Mouse (Mus musculus) adrenal gland, adult 2 months (tissue): Measurements from ENCODE around the gene 4931440F15Rik. TPM values are rescaled to one million over a fixed set of nuclear protein-coding genes. Genes with fewer than 3 reads are reported as not detected.
A peak's percentile ranks its signal among the peaks of the same experiment; 100 is the strongest.
"Not testable (repeated sequence)": the region's sequence is repeated elsewhere in the genome, so short reads cannot be mapped to it uniquely, and the experiment has no call there.

Source experiments
- DNase-seq: peaks from one replicate; pipeline ENCODE4 v3.0.0; 2021
- long read RNA-seq: library from polyadenylated mRNA; stranded (forward); transcript quantifications from one replicate; pipeline ENCODE4 v2.0.0, GENCODE M21; 2021
- polyA plus RNA-seq: library from polyadenylated mRNA; depleted of rRNA; stranded (reverse); fragments of >200 nt; gene quantifications from 2 replicates; pipeline ENCODE4 v1.2.3, GENCODE M21; 2012; rRNA removed
- total RNA-seq, 2 experiments: library from RNA; stranded (reverse); gene quantifications; 2 replicates each; pipeline ENCODE4 v1.2.3; 2021

Gene 4931440F15Rik
- total RNA-seq = under 1 TPM; 0.40 to 0.52 TPM
- 0.10 TPM in 2 replicates for polyA plus RNA-seq
- long read RNA-seq = 0 reads

- DNase-seq = not testable (repeated sequence)
These were observed at the start of gene 4931440F15Rik for GRCm38 (mm10) chr11:29825271-29825718. TSS of gene 4931440F15Rik (minus strand) at chr11:29825668.

GRCm38 (mm10) chr11:29874781-29875180, 49.3 kb upstream of the 4931440F15Rik start:
- not testable (repeated sequence) for DNase-seq

GRCm38 (mm10) chr11:29870174-29870573, 44.7 kb upstream of the 4931440F15Rik start:
- no peak for DNase-seq

- DNase-seq = no peak
These were observed 38.8 kb upstream of the 4931440F15Rik start for GRCm38 (mm10) chr11:29864269-29864668.

- DNase-seq = peak; percentile 6
These were observed 36.4 kb upstream of the 4931440F15Rik start for GRCm38 (mm10) chr11:29861750-29862397.

GRCm38 (mm10) chr11:29861040-29861439, 35.6 kb upstream of the 4931440F15Rik start:
- no peak for DNase-seq

GRCm38 (mm10) chr11:29840606-29841227, 15.2 kb upstream of the 4931440F15Rik start:
- no peak for DNase-seq

- DNase-seq = peak; percentile 69
These were observed 14.3 kb upstream of the 4931440F15Rik start for GRCm38 (mm10) chr11:29839781-29840180.

- DNase-seq = no peak
These were observed 11.6 kb upstream of the 4931440F15Rik start for GRCm38 (mm10) chr11:29837066-29837465.

- no peak for DNase-seq
These were observed 2.3 kb upstream of the 4931440F15Rik start for GRCm38 (mm10) chr11:29827729-29828128.

GRCm38 (mm10) chr11:29826001-29826400, 533 bp upstream of the 4931440F15Rik start:
- DNase-seq = no peak

- not testable (repeated sequence) for DNase-seq
These were observed 796 bp downstream of the 4931440F15Rik start for GRCm38 (mm10) chr11:29824474-29825270.

GRCm38 (mm10) chr11:29823141-29823540, 2.3 kb downstream of the 4931440F15Rik start:
- DNase-seq = no peak

GRCm38 (mm10) chr11:29815670-29816069, 9.8 kb downstream of the 4931440F15Rik start:
- DNase-seq = no peak

GRCm38 (mm10) chr11:29815261-29815660, 10.2 kb downstream of the 4931440F15Rik start:
- no peak for DNase-seq

GRCm38 (mm10) chr11:29813267-29813666, 12.2 kb downstream of the 4931440F15Rik start:
- DNase-seq = no peak

GRCm38 (mm10) chr11:29812475-29812874, 13.0 kb downstream of the 4931440F15Rik start:
- no peak for DNase-seq

GRCm38 (mm10) chr11:29810324-29810723, 15.1 kb downstream of the 4931440F15Rik start:
- DNase-seq = no peak

GRCm38 (mm10) chr11:29808981-29809589, 16.4 kb downstream of the 4931440F15Rik start:
- DNase-seq = no peak

- DNase-seq = peak; percentile 65
These were observed 17.1 kb downstream of the 4931440F15Rik start for GRCm38 (mm10) chr11:29808173-29808980.

- DNase-seq = no peak
These were observed 18.1 kb downstream of the 4931440F15Rik start for GRCm38 (mm10) chr11:29807325-29807724.
